Mouse (Mus musculus) testis, adult 2 months (tissue): ENCODE measurements around the gene Usp47. TPM values are rescaled to one million over a fixed set of nuclear protein-coding genes. Genes with fewer than 3 reads are reported as not detected.

Source experiments
- H3K27ac ChIP-seq: fragments of 200-500 bp; 2 replicates; pipeline ENCODE4 v1.5.1; 2012; ENCODE audit warnings: low read depth, low read length; ENCODE audit not compliant: control insufficient read depth, insufficient read depth
- H3K27me3 ChIP-seq: fragments of 200-500 bp; 2 replicates; pipeline ENCODE4 v1.6.1; 2012; ENCODE audit warnings: mild to moderate bottlenecking, low read length, moderate library complexity; ENCODE audit not compliant: control insufficient read depth, insufficient read depth
- H3K36me3 ChIP-seq: fragments of 200-500 bp; 2 replicates; pipeline ENCODE4 v1.6.1; 2012; ENCODE audit warnings: mild to moderate bottlenecking, low read length; ENCODE audit not compliant: control insufficient read depth, insufficient read depth
- H3K4me1 ChIP-seq: fragments of 200-500 bp; 2 replicates; pipeline ENCODE4 v1.6.1; 2012; ENCODE audit warnings: low read length; ENCODE audit not compliant: control insufficient read depth, insufficient read depth
- H3K4me3 ChIP-seq: fragments of 200-500 bp; 2 replicates; pipeline ENCODE4 v1.5.1; 2012; ENCODE audit warnings: low read depth, mild to moderate bottlenecking, low read length, moderate library complexity, mixed read lengths; ENCODE audit not compliant: control insufficient read depth
- CTCF ChIP-seq: fragments of 200-500 bp; IDR thresholded peaks from 2 replicates; pipeline ENCODE4 v1.5.1; 2012; ENCODE audit warnings: low read depth, mild to moderate bottlenecking, inconsistent platforms, low read length, moderate library complexity; ENCODE audit not compliant: control insufficient read depth, insufficient read depth, insufficient replicate concordance
- POLR2A ChIP-seq: fragments of 200-500 bp; IDR thresholded peaks from 2 replicates; pipeline ENCODE4 v1.6.1; 2012; ENCODE audit warnings: low read depth, mild to moderate bottlenecking, inconsistent platforms, low read length, moderate library complexity; ENCODE audit not compliant: control insufficient read depth
- polyA plus RNA-seq: library from polyadenylated mRNA; depleted of rRNA; stranded (reverse); fragments of >200 nt; gene quantifications from 2 replicates; pipeline ENCODE4 v1.2.3, GENCODE M21; 2012

Usp47 gene
- polyA plus RNA-seq, 1 experiment: 68.3 TPM

- Histone ChIP-seq H3K4me3 (no peak overlapping the region), H3K27ac (no peak overlapping the region), H3K4me1 (0 out of 2 replicates have a peak, but pooled peaks cover 2% of the 10 kb centered on the region), H3K27me3 (no peaks in the 10 kb centered on the region), H3K36me3 (no peaks in the 10 kb centered on the region)
- TF ChIP-seq CTCF (no peak), POLR2A (no peak)
Observed at GRCm38 (mm10) chr7:112014148-112014547, 9.2 kb upstream of the Usp47 start.

GRCm38 (mm10) chr7:112022506-112023149 is 676 bp upstream of the Usp47 start:
- H3K4me1 ChIP-seq: peaks cover 6% of the 10 kb centered on the region
- peak overlapping the region; percentile 97 for H3K4me3 ChIP-seq
- TF ChIP-seq CTCF (no peak), POLR2A (no peak)
- H3K36me3 ChIP-seq: no peaks in the 10 kb centered on the region; the same call in 1 of the 2 replicates
- H3K27ac ChIP-seq: peak overlapping the region; percentile 98
- H3K27me3 ChIP-seq: no peaks in the 10 kb centered on the region

GRCm38 (mm10) chr7:112023601-112024445 is 519 bp downstream of the Usp47 start:
- Histone ChIP-seq H3K4me3 (peak overlapping the region; percentile 97), H3K36me3 (peaks cover 2% of the 10 kb centered on the region), H3K4me1 (peaks cover 9% of the 10 kb centered on the region), H3K27ac (peak overlapping the region; percentile 98), H3K27me3 (no peaks in the 10 kb centered on the region)
- TF ChIP-seq CTCF (no peak), POLR2A (peak; percentile 16; the same call in 1 of the 2 replicates)

- peaks cover 9% of the 10 kb centered on the region for H3K4me1 ChIP-seq
- peak overlapping the region; percentile 74 for H3K27ac ChIP-seq
- H3K27me3 ChIP-seq: no peaks in the 10 kb centered on the region
- TF ChIP-seq POLR2A (no peak), CTCF (no peak)
- H3K36me3 ChIP-seq: peaks cover 2% of the 10 kb centered on the region
- peak overlapping the region; percentile 97; the same call in 1 of the 2 replicates for H3K4me3 ChIP-seq
Observed at GRCm38 (mm10) chr7:112024446-112024730, 1.1 kb downstream of the Usp47 start.

GRCm38 (mm10) chr7:112024856-112025255 is 1.6 kb downstream of the Usp47 start:
- TF ChIP-seq CTCF (no peak), POLR2A (no peak)
- Histone ChIP-seq H3K4me3 (peak overlapping the region; percentile 65; the same call in 1 of the 2 replicates), H3K27ac (peak overlapping the region; percentile 42; the same call in 1 of the 2 replicates), H3K4me1 (peaks cover 9% of the 10 kb centered on the region), H3K27me3 (no peaks in the 10 kb centered on the region), H3K36me3 (peaks cover 2% of the 10 kb centered on the region)

- TF ChIP-seq POLR2A (no peak), CTCF (no peak)
- no peak overlapping the region for H3K27ac ChIP-seq
- no peaks in the 10 kb centered on the region for H3K27me3 ChIP-seq
- peaks cover 2% of the 10 kb centered on the region for H3K36me3 ChIP-seq
- H3K4me3 ChIP-seq: no peak overlapping the region
- H3K4me1 ChIP-seq: peaks cover 3% of the 10 kb centered on the region; the same call in 1 of the 2 replicates
Observed at GRCm38 (mm10) chr7:112030594-112030993, 7.3 kb downstream of the Usp47 start.

- Histone ChIP-seq H3K4me3 (no peak overlapping the region), H3K27me3 (no peaks in the 10 kb centered on the region), H3K27ac (no peak overlapping the region), H3K4me1 (no peaks in the 10 kb centered on the region), H3K36me3 (no peaks in the 10 kb centered on the region; the same call in 1 of the 2 replicates)
- TF ChIP-seq CTCF: no peak
- no peak for TF ChIP-seq POLR2A
Observed at GRCm38 (mm10) chr7:112035804-112036203, 12.5 kb downstream of the Usp47 start.
